Mouse (Mus musculus) liver, embryonic 12.5 days (tissue): ENCODE results near the gene Bag5. TPM values are rescaled to one million over a fixed set of nuclear protein-coding genes. Genes with fewer than 3 reads are reported as not detected.
"Not testable (repeated sequence)": the region's sequence is repeated elsewhere in the genome, so short reads cannot be mapped to it uniquely, and the experiment has no call there.

Experiments
- ATAC-seq: fragments of 200-750 bp; cut with Nextera tagmentation; 2 replicates; pipeline ENCODE4 v1.8.0; 2017; ENCODE audit warnings: moderate number of reproducible peaks, mild to moderate bottlenecking, moderate library complexity
- H3K27ac ChIP-seq: fragments of 300-500 bp; sonication (generic); 2 replicates; pipeline ENCODE4 v1.5.1; 2016; ENCODE audit warnings: mild to moderate bottlenecking
- H3K27me3 ChIP-seq: fragments of 300-500 bp; sonication (generic); replicated peaks from 2 replicates; pipeline ENCODE4 v1.6.1; 2016; ENCODE audit warnings: mild to moderate bottlenecking, moderate library complexity
- H3K36me3 ChIP-seq: fragments of 300-500 bp; sonication (generic); 2 replicates; pipeline ENCODE4 v1.6.1; 2016; ENCODE audit warnings: mild to moderate bottlenecking, moderate library complexity
- H3K4me1 ChIP-seq: fragments of 300-500 bp; sonication (generic); 2 replicates; pipeline ENCODE4 v1.6.1; 2016
- H3K4me2 ChIP-seq: fragments of 300-500 bp; sonication (generic); 2 replicates; pipeline ENCODE4 v1.6.1; 2016; ENCODE audit warnings: mild to moderate bottlenecking, moderate library complexity
- H3K4me3 ChIP-seq: fragments of 300-500 bp; sonication (generic); 2 replicates; pipeline ENCODE4 v1.5.1; 2016; ENCODE audit warnings: mild to moderate bottlenecking, moderate library complexity
- H3K9ac ChIP-seq: fragments of 300-500 bp; sonication (generic); 2 replicates; pipeline ENCODE4 v1.6.1; 2016; ENCODE audit warnings: mild to moderate bottlenecking, moderate library complexity
- H3K9me3 ChIP-seq: fragments of 300-500 bp; sonication (generic); replicated peaks from 2 replicates; pipeline ENCODE4 v1.6.1; 2016; ENCODE audit warnings: mild to moderate bottlenecking, moderate library complexity
- WGBS: fragments of 180-500 bp; shearing (Covaris S2); methylation state at CpG from one replicate; pipeline ENCODE4 v1.1.7; 2016; ENCODE audit not compliant: insufficient replicate concordance; 5-methylcytosine and 5-hydroxymethylcytosine counted together
- polyA plus RNA-seq: library from polyadenylated mRNA; unstranded; fragments of >200 nt; fragmentation: Nextera tagmentation; extraction: Ambion mirVana; gene quantifications from 2 replicates; pipeline ENCODE4 v1.2.1, GENCODE M21; 2016

Bag5 gene
- polyA plus RNA-seq, 1 experiment from 2014 or later, result 28.4 TPM

- Histone ChIP-seq H3K4me3 (no peak overlapping the region), H3K27me3 (peaks cover 17% of the 10 kb centered on the region), H3K4me1 (peaks cover 14% of the 10 kb centered on the region), H3K36me3 (no peaks in the 10 kb centered on the region), H3K9me3 (no peaks in the 10 kb centered on the region), H3K9ac (no peak overlapping the region), H3K27ac (no peak overlapping the region), H3K4me2 (no peak overlapping the region)
- ATAC-seq, result no peak
- WGBS, result 79% methylated on average over 6 of the region's 6 CpGs
Observed at GRCm38 (mm10) chr12:111752491-111752890, 39.4 kb upstream of the Bag5 start.

- WGBS, result 84% methylated on average over 3 of the region's 3 CpGs
- H3K36me3 ChIP-seq, result no peaks in the 10 kb centered on the region
- H3K4me1 ChIP-seq, result peaks cover 20% of the 10 kb centered on the region
- H3K4me2 ChIP-seq, result no peak overlapping the region
- peaks cover 2% of the 10 kb centered on the region; the same call in 1 of the 2 replicates for H3K27me3 ChIP-seq
- no peak overlapping the region for H3K9ac ChIP-seq
- H3K27ac ChIP-seq, result no peak overlapping the region
- H3K9me3 ChIP-seq, result no peaks in the 10 kb centered on the region
- no peak for ATAC-seq
- no peak overlapping the region for H3K4me3 ChIP-seq
Observed at GRCm38 (mm10) chr12:111750739-111751138, 37.7 kb upstream of the Bag5 start.

- Histone ChIP-seq H3K36me3 (no peaks in the 10 kb centered on the region), H3K27me3 (no peaks in the 10 kb centered on the region), H3K4me3 (no peak overlapping the region), H3K9me3 (no peaks in the 10 kb centered on the region), H3K4me2 (no peak overlapping the region), H3K9ac (no peak overlapping the region), H3K4me1 (peaks cover 15% of the 10 kb centered on the region), H3K27ac (no peak overlapping the region)
- no peak for ATAC-seq
- 71% methylated on average over 7 of the region's 7 CpGs for WGBS
Observed at GRCm38 (mm10) chr12:111747421-111747820, 34.4 kb upstream of the Bag5 start.

GRCm38 (mm10) chr12:111746091-111746490 lies 33.0 kb upstream of the Bag5 start:
- H3K4me1 ChIP-seq, result peaks cover 15% of the 10 kb centered on the region
- whole genome bisulfite sequencing, result 28% methylated on average over 5 of the region's 5 CpGs
- no peak overlapping the region for H3K4me3 ChIP-seq
- peak overlapping the region; percentile 3; the same call in 1 of the 2 replicates for H3K27ac ChIP-seq
- H3K9ac ChIP-seq, result peak overlapping the region; percentile 34
- H3K4me2 ChIP-seq, result peak overlapping the region; percentile 9; the same call in 1 of the 2 replicates
- ATAC-seq, result peak; percentile 83
- no peaks in the 10 kb centered on the region for H3K36me3 ChIP-seq
- H3K9me3 ChIP-seq, result no peaks in the 10 kb centered on the region
- H3K27me3 ChIP-seq, result no peaks in the 10 kb centered on the region

- Histone ChIP-seq H3K27ac (no peak overlapping the region), H3K4me1 (peaks cover 15% of the 10 kb centered on the region), H3K9ac (no peak overlapping the region), H3K4me2 (no peak overlapping the region), H3K36me3 (no peaks in the 10 kb centered on the region), H3K9me3 (no peaks in the 10 kb centered on the region), H3K27me3 (no peaks in the 10 kb centered on the region), H3K4me3 (no peak overlapping the region)
- WGBS, result 68% methylated on average over 6 of the region's 6 CpGs
- ATAC-seq, result no peak
Observed at GRCm38 (mm10) chr12:111745274-111745673, 32.2 kb upstream of the Bag5 start.

- H3K27ac ChIP-seq, result no peak overlapping the region
- no peak overlapping the region for H3K4me2 ChIP-seq
- H3K9me3 ChIP-seq, result no peaks in the 10 kb centered on the region
- no peak overlapping the region for H3K4me3 ChIP-seq
- no peak overlapping the region for H3K9ac ChIP-seq
- no peak for ATAC-seq
- no peaks in the 10 kb centered on the region for H3K27me3 ChIP-seq
- WGBS, result 64% methylated on average over 11 of the region's 11 CpGs
- H3K4me1 ChIP-seq, result peaks cover 15% of the 10 kb centered on the region
- no peaks in the 10 kb centered on the region; the same call in 1 of the 2 replicates for H3K36me3 ChIP-seq
Observed at GRCm38 (mm10) chr12:111743981-111744423, 30.9 kb upstream of the Bag5 start.

- Histone ChIP-seq H3K4me3 (no peak overlapping the region), H3K9me3 (no peaks in the 10 kb centered on the region), H3K36me3 (no peaks in the 10 kb centered on the region; the same call in 1 of the 2 replicates), H3K9ac (no peak overlapping the region), H3K27ac (no peak overlapping the region), H3K27me3 (no peaks in the 10 kb centered on the region), H3K4me1 (peaks cover 15% of the 10 kb centered on the region), H3K4me2 (no peak overlapping the region)
- no peak for ATAC-seq
- 67% methylated on average over 2 of the region's 2 CpGs for WGBS
Observed at GRCm38 (mm10) chr12:111743419-111743818, 30.4 kb upstream of the Bag5 start.

- Histone ChIP-seq H3K4me2 (no peak overlapping the region), H3K36me3 (no peaks in the 10 kb centered on the region; the same call in 1 of the 2 replicates), H3K4me1 (peaks cover 11% of the 10 kb centered on the region), H3K27ac (no peak overlapping the region), H3K9me3 (no peaks in the 10 kb centered on the region), H3K9ac (no peak overlapping the region), H3K27me3 (no peaks in the 10 kb centered on the region), H3K4me3 (no peak overlapping the region)
- no peak for ATAC-seq
- 53% methylated on average over 8 of the region's 8 CpGs for WGBS
Observed at GRCm38 (mm10) chr12:111741338-111741737, 28.3 kb upstream of the Bag5 start.

GRCm38 (mm10) chr12:111738754-111739153 lies 25.7 kb upstream of the Bag5 start:
- Histone ChIP-seq H3K27ac (no peak overlapping the region), H3K9ac (no peak overlapping the region), H3K27me3 (no peaks in the 10 kb centered on the region), H3K36me3 (peaks cover under 1% of the 10 kb centered on the region; the same call in 1 of the 2 replicates), H3K4me2 (no peak overlapping the region), H3K9me3 (no peaks in the 10 kb centered on the region), H3K4me1 (no peaks in the 10 kb centered on the region), H3K4me3 (no peak overlapping the region)
- 33% methylated on average over 3 of the region's 3 CpGs for WGBS
- ATAC-seq, result no peak

- WGBS, result 63% methylated on average over 9 of the region's 9 CpGs
- H3K9me3 ChIP-seq, result no peaks in the 10 kb centered on the region
- no peak overlapping the region for H3K9ac ChIP-seq
- H3K36me3 ChIP-seq, result peaks cover 3% of the 10 kb centered on the region; the same call in 1 of the 2 replicates
- ATAC-seq, result no peak
- no peak overlapping the region for H3K4me2 ChIP-seq
- H3K4me3 ChIP-seq, result no peak overlapping the region
- H3K27ac ChIP-seq, result no peak overlapping the region
- peaks cover 6% of the 10 kb centered on the region for H3K4me1 ChIP-seq
- H3K27me3 ChIP-seq, result no peaks in the 10 kb centered on the region
Observed at GRCm38 (mm10) chr12:111737370-111737769, 24.3 kb upstream of the Bag5 start.

GRCm38 (mm10) chr12:111736676-111737075 lies 23.6 kb upstream of the Bag5 start:
- not testable (repeated sequence) for H3K27ac ChIP-seq, H3K9ac ChIP-seq, ATAC-seq, H3K9me3 ChIP-seq, H3K4me3 ChIP-seq, H3K27me3 ChIP-seq, H3K36me3 ChIP-seq, H3K4me2 ChIP-seq
- 76% methylated on average over 8 of the region's 8 CpGs for WGBS
- peaks cover 13% of the 10 kb centered on the region for H3K4me1 ChIP-seq

- Histone ChIP-seq H3K9me3 (no peaks in the 10 kb centered on the region), H3K4me1 (peaks cover 13% of the 10 kb centered on the region), H3K4me2 (no peak overlapping the region), H3K9ac (no peak overlapping the region), H3K36me3 (peaks cover 16% of the 10 kb centered on the region), H3K4me3 (no peak overlapping the region), H3K27me3 (no peaks in the 10 kb centered on the region), H3K27ac (no peak overlapping the region)
- WGBS, result 77% methylated on average over 3 of the region's 3 CpGs
- no peak for ATAC-seq
Observed at GRCm38 (mm10) chr12:111734912-111735311, 21.9 kb upstream of the Bag5 start.

GRCm38 (mm10) chr12:111732921-111733320 lies 19.9 kb upstream of the Bag5 start:
- Histone ChIP-seq H3K36me3 (peaks cover 32% of the 10 kb centered on the region), H3K27me3 (no peaks in the 10 kb centered on the region), H3K4me1 (peaks cover 13% of the 10 kb centered on the region), H3K27ac (no peak overlapping the region), H3K9me3 (no peaks in the 10 kb centered on the region), H3K4me2 (no peak overlapping the region), H3K9ac (no peak overlapping the region), H3K4me3 (no peak overlapping the region)
- peak; percentile 23; the same call in 1 of the 2 replicates for ATAC-seq
- 72% methylated on average over 5 of the region's 5 CpGs for WGBS
